Mouse (Mus musculus) induced T-regulatory cell, adult 2 months (primary cell): Measurements from ENCODE around the gene Ndufv2.
"Not testable (repeated sequence)": the region's sequence is repeated elsewhere in the genome, so short reads cannot be mapped to it uniquely, and the experiment has no call there.

ENCODE experiments used
- DNase-seq: peaks from one replicate; pipeline ENCODE4 v3.0.0-alpha.2; 2012; ENCODE audit warnings: low read depth

Ndufv2 gene

GRCm38 (mm10) chr17:66085038-66085437 lies 16.3 kb downstream of the Ndufv2 start:
- DNase-seq: no peak

- DNase-seq: no peak
Measured at GRCm38 (mm10) chr17:66084486-66084885, 16.9 kb downstream of the Ndufv2 start.

GRCm38 (mm10) chr17:66077437-66077850 lies 23.9 kb downstream of the Ndufv2 start:
- peak; percentile 63 for DNase-seq

- DNase-seq: peak; percentile 95
Measured at GRCm38 (mm10) chr17:66076934-66077333, 24.4 kb downstream of the Ndufv2 start, which contains the start of gene Ankrd12. TSS of gene Ankrd12 (minus strand) at chr17:66077089.

GRCm38 (mm10) chr17:66076174-66076927 lies 25.0 kb downstream of the Ndufv2 start:
- DNase-seq: peak; percentile 73

- DNase-seq: no peak
Measured at GRCm38 (mm10) chr17:66075827-66076173, 25.6 kb downstream of the Ndufv2 start.

DNA sequence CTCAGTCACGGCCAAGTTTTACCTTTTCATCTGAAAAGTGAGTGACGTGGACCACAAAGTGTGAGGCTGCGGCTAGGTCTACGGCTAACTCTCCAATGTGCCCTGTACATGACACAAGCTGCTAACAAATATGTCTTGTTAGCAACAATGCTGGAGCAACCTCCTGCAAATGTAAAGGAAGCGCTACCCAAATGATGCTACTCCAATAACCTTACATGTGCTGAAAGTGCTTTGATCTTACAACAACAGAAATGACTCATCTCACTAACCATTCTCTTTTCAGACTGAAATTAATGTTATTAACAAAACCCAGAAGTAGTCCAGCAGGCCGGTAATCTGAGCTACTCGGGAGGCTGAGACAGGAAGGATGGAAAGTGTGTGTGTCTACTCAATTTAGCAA lies 27.4 kb downstream of the Ndufv2 start:
- DNase-seq: peak; percentile 73

DNA sequence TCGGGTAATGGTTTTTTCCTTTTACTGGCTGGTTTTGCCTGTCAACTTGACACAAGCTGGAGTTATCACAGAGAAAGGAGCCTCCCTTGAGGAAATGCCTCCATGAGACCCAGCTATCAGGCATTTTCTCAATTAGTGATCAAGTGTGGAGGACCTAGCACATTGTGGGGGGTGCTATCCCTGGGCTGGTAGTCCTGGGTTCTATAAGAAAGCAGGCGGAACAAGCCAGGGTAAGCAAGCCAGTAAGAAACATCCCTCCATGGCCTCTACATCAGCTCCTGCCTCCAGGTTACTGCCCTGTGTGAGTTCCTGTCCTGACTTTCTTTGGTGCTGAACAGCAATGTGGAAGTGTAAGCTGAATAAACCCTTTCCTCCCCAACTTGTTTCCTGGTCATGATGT lies 32.3 kb downstream of the Ndufv2 start:
- DNase-seq: not testable (repeated sequence)

DNA sequence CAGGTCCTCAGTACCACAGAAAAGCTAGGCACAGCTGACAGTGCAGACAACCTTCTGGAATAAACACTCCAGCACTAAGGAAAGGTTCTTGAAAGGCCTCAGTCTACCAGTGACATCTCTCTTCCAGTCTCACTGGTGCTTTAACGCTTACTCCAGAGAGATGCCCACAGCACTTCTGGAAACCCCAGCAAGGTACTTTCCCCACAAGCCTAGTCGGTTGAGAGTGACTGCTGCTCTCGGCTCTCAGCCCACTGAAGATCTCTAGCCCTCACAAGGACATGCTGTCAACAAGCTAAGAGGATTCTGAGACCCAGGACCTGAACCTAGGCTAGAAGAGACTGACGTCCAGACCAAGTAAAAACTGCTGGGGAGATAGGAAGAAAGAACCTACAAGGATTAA lies 36.2 kb downstream of the Ndufv2 start:
- DNase-seq: peak; percentile 60

DNA sequence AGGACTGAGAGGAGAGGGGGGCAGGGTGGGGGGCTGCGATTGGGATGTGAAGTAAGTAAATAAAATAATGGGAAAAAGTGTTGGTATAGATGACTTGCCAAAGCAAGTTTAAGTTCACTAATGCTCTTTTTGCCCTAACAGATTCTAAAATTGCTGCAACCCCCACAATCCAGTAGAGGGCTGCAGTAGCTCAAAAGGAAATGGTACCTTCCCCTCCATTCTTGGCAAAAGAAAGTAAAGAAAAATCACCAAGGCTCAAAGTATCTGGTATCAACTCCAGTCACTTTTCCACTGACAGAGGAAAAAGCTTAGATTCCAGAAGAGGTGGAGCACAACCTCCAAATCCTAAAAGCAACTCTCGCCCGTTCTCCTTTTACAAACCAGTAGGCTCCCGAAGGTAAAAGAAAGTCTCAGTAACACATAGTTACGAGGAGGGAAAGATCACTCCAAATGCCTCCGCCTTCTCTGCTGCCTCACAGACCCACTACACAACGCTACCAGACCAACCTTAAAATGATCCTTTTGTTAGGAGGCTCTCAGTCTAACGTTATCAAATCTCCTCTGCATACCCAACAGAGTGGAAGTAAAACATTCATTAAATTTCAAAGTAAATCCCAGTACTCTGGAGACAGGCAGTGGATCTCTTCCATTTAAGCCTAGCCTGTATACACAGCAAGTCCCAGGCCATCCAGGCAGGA lies 40.0 kb downstream of the Ndufv2 start:
- peak; percentile 43 for DNase-seq

DNA sequence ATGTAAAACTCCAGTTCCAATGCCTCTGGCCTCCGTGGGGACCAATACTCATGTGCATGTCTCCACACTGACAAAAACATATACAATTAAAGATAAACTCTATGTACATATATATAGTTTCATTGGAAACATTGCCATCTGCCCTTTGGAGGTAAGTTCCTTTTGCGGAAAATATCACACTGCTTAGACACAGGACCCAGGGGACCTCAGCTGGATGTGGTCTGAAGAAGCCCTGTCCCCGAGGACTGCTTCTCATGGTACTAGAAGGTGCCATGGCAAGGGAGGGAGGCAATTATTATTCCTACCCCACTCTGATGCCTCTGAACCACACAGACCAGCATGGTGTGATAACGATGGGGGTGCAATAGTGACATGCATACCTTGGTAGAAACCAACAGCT lies 43.2 kb downstream of the Ndufv2 start:
- no peak for DNase-seq

DNA sequence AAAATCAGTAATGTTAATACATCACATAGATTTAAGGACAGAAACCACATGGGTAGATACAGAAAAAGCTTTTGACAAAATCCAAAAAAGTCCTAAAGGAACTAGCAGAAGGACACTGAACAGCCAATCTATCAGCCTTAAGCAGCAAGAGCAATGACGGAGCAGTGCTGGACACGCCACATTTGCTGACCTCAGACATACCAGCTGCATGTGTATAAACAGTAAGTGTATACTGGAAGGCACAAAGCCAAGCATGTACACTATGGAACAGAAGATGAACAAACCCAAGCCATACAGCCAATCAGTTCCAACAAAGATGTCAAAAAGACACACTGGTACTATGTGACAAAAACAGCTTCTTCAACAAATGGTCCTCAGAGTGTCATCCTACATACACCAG lies 44.2 kb downstream of the Ndufv2 start:
- no peak for DNase-seq

- DNase-seq: no peak
Measured at GRCm38 (mm10) chr17:66053349-66053748, 48.0 kb downstream of the Ndufv2 start.

DNA sequence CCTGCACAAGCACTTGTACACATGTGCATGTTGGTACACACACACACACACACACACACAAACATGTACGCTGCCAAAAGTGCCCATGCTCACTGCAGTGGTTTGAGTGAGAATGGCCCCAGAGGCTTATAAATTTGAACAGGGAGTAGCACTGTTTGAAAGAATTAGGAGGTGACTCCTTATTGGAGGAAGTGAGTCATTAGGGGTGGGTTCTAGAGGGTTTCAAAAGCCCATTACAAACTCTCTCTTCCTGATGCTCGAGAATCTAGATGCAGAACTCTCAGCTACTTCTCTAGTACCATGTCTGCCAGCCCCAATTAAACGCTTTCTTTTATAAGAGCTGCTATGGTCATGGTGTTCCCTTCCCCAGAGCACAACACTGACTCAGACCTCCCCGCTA lies 52.6 kb downstream of the Ndufv2 start:
- no peak for DNase-seq

- DNase-seq: no peak
Measured at GRCm38 (mm10) chr17:66048199-66048598, 53.2 kb downstream of the Ndufv2 start.

DNA sequence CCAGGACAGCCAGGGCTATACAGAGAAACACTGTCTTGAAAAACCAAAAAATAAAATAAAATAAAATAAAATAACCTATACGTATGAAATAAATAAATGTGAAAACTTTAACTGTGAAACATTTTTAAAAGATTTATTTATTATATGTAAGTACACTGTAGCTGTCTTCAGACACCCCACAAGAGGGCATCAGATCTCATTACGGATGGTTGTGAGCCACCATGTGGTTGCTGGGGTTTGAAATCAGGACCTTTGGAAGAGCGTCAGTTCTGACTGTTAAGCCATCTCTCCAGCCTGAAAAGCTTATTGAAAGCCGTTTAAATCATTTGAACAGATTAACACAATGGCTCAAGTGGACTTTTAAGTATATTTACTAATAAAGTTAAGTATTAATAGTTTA lies 57.7 kb downstream of the Ndufv2 start:
- DNase-seq: not testable (repeated sequence)

GRCm38 (mm10) chr17:66041020-66041419 lies 60.3 kb downstream of the Ndufv2 start:
- DNase-seq: no peak

GRCm38 (mm10) chr17:66033239-66033638 lies 68.1 kb downstream of the Ndufv2 start:
- no peak for DNase-seq

GRCm38 (mm10) chr17:66031991-66032390 lies 69.4 kb downstream of the Ndufv2 start:
- DNase-seq: no peak
